ENCODE assay signal across 13 mouse cellular contexts in genomic region chr16:62496697-62497096, GRCm38 (mm10).
"Had no signal": no experiment of that assay in that cellular context is flagged by ENCODE, and none has a peak within 500 bp of the region (broad histone marks: within the 10 kb centered on the region; RNA-seq: fewer than 3 reads in every experiment).

No protein-coding gene starts in this region.

- H3K36me3 ChIP-seq: kidney, embryonic 15.5 days; limb, embryonic 15.5 days; liver, embryonic 12.5 days; neural tube, embryonic 12.5 days had no signal

- H3K4me2 ChIP-seq: kidney, embryonic 15.5 days; limb, embryonic 15.5 days; liver, embryonic 12.5 days; lung, embryonic 14.5 days; neural tube, embryonic 12.5 days had no signal

- H3K9ac ChIP-seq: kidney, embryonic 15.5 days; limb, embryonic 15.5 days; liver, embryonic 12.5 days; lung, embryonic 14.5 days; neural tube, embryonic 12.5 days had no signal

- H3K4me3 ChIP-seq: kidney, embryonic 15.5 days; limb, embryonic 15.5 days; liver, embryonic 12.5 days; neural tube, embryonic 12.5 days had no signal

- H3K4me1 ChIP-seq: kidney, embryonic 15.5 days; limb, embryonic 15.5 days; liver, embryonic 12.5 days; neural tube, embryonic 12.5 days had no signal

- H3K27ac ChIP-seq: kidney, embryonic 15.5 days; limb, embryonic 15.5 days; liver, embryonic 12.5 days; neural tube, embryonic 12.5 days; stomach, postnatal 0 days had no signal

- H3K9me3 ChIP-seq: kidney, embryonic 15.5 days; limb, embryonic 15.5 days; liver, embryonic 12.5 days; neural tube, embryonic 12.5 days had no signal

- DNase-seq: kidney, adult 2 months; kidney, postnatal 25 days; layer of hippocampus, adult 9-11 months; layer of hippocampus, postnatal 36 days; lung, embryonic 14.5 days; lung, postnatal 10 days; lung, postnatal 4 days; thymus, postnatal 14 days had no signal

- H3K27me3 ChIP-seq: kidney, embryonic 15.5 days; limb, embryonic 15.5 days; liver, embryonic 12.5 days; neural tube, embryonic 12.5 days had no signal

- ATAC-seq: liver, embryonic 12.5 days had no signal
